Mouse (Mus musculus) cerebellum, postnatal 25 days (tissue): ENCODE data around the gene Tbx19.
A peak's percentile ranks its signal among the peaks of the same experiment; 100 is the strongest.

Experiments
- DNase-seq, 2 experiments: peaks; one replicate each; pipeline ENCODE4 v3.0.0; 2021; ENCODE audit warnings: mixed read lengths in 2 of 2

Gene Tbx19

DNA sequence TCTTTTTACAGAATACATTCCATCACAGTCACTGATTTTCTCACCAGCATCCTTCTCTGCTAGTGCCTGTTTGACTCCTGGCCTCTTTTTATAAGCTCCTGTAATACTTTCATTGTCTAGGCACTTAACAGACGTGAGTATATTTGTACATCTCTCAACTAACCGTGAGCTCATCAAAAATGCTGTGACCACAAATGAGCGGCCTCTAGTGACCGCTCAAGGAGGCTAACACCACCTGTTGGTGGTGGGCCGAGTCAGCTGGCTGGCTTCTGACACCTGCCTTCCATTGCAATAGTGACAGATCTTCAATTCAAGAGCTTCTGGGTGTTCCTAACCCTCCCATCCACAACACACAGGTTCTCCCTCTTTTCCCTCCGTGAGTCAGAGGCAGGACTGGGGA is 22.8 kb upstream of the Tbx19 start:
- no peak for DNase-seq

DNA sequence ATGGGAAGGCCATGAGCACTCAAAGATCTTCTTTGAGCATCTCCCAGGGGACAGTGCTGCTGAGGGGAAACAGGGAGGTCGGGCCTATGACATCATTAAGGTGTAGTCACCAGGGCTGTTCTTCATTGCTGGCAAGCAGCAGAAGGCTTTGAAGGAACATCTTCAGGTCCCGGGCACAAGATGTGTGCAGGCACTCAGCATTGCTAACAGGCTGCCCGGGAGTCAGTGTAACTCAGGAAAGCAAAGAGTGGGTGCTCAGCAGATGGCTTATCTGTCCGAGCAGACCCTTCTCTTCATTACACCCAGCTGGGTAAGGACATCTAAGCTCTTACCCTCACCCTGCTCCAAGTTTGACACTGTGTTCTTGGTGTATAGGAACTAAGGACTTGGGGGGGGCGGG is 18.7 kb upstream of the Tbx19 start:
- DNase-seq, result no peak

DNA sequence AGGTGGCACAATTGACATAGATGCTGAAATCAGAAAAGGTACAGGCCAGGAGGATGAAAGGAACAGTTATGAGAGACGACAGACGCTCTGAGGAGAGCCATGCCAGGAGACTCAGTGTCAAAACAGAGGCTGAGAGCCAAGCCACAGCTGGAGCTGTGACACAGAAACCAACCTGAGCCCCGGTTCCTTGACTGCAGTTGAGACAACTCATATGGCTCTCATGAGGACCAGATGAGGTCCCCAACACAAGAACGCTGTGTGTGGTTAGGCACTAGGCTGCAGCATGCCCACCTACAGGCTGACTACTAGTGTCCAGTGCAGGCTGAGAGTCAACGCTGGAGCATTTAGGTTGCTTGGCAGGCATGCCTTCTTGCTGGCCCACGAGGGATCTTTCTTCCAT is 17.5 kb upstream of the Tbx19 start:
- DNase-seq, result no peak

DNA sequence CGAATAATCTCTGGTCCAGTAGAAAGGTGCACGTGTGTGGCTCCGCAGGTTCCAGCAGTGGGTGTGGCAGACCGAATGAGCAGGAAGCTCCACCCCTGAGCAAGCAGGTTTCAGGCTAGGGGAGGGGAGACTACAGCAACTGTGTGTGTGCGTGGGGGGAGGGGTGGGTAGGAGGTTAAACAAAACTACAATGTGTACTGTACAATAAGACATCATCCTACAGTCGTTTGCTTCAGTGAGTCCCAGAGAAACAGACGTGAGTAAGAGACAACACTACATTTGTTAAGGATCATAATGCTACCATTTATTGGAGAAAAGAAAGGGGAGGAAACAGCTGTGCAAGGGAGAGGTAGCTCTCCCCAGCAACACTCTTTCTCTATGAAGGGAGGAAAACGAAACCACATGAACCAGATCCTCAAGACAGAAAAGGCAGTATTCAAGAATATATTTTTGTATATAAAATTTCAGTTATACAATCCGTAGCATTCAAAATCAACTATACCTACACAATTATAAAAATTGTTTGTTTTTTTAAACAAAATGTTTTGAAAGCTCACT is 13.6 kb upstream of the Tbx19 start:
- DNase-seq, result no peak

DNA sequence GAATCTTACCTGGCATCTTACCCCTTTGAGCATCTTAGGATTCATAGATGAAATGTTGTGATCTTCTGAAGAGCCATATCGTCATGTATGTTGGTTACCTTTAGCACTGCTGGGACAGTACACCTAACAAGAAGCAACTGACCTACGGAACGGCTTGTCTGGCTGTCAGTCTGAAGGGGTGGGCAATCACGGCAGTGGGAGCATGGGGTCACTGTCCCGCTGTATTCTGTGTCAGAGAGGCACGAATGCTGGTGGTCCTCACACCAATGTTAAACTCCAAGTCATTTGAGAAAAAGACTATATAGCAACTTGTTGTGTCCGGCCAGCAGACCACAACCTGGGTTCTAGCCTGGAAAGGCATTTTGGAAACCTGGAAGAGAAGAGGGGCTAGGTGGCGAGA is 10.7 kb upstream of the Tbx19 start:
- DNase-seq, result no peak

DNA sequence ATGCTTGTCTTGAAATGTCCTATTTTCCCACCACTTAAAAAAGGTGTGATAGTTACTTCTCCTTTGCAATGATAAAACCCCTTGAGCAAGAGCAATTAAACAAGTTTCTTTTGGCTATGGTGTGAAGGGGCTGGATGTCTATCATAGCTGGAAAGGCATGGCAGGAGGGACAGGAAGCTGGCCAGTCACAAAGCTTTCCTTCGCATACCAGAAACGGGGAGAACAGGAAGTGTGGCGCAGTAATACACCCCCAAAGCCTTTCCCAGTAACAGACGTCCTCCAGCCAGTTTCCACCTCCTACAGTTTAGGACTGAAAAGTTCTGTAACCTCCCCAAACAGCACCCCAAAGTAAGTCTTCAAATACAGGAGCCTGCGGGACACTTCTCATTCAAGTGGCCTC is 9.6 kb upstream of the Tbx19 start:
- no peak for DNase-seq

DNA sequence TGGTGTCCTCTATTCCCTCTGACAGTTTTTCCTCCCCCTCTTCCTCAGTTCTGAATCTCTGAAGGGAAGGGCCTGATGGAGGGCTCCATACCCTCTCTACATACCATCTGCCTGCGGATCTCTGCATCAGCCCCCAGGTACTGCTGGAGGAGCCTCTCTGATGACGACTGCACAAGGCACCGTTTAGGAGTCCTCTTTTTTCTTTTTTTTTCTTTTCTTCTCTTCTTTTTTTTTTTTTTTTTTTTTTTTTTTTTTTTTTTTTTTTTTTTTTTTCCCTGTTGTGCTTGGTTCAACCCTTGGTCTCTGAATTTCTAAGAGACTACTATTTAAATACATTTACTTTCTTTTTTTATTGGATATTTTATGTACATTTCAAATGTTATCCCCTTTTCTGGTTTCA is 8.9 kb upstream of the Tbx19 start:
- DNase-seq, result no peak

DNA sequence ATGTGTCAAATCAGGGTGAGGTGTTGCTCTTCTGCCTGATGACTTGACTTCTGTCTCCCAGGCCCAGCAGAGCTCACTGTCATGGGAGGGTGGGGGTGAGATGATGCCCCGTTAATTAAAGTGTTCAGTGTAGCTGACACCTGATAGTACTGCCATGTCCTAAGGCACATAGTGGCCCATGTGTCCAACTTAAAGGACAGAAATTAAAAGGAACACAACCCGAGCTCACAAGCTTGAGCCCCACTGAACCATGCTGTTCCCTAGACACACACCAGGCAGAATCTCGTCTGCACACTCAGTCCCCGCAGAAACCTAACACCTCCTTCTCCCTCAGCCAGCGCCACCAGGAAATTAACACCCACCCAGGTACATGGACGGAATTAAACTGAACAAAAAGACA is 4.3 kb upstream of the Tbx19 start:
- DNase-seq, result no peak

DNA sequence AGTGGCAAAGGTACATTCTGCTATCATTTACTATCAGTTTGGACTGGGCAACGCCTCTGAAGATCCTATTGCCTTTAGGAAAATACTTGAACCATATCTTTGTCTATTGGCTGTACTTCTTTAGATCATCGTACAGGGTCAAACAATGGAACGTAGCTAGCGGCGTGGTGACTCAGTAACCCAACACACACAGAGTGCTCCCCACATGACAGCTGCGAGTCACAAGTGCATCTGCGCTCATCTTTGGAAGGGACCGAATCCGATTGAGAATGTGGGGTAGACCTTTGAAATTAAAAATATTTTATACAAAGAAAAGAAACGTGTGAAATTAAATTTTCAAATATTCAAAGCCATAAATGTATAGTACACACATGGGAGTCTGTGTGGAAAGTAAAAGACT is 1.7 kb downstream of the Tbx19 start:
- no peak for DNase-seq

DNA sequence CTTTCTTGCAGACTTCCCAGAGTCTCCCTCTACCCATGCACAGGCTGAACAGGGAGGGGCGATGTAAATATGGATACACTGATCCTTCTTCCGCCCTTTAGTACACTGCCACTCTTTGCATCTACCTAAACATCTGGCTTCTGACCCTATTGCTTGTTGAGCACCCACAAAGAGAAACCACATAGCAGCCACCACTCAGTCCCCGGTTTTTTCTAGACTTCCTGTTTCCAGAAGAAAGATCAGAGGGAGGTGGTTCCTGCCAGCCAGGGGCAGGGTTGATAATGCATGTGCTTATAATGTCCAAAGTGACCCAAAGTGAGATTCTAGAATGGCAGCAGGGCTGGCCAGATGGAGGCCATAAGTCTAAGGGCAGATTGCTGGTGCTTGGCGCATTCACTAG is 6.4 kb downstream of the Tbx19 start:
- no peak for DNase-seq

DNA sequence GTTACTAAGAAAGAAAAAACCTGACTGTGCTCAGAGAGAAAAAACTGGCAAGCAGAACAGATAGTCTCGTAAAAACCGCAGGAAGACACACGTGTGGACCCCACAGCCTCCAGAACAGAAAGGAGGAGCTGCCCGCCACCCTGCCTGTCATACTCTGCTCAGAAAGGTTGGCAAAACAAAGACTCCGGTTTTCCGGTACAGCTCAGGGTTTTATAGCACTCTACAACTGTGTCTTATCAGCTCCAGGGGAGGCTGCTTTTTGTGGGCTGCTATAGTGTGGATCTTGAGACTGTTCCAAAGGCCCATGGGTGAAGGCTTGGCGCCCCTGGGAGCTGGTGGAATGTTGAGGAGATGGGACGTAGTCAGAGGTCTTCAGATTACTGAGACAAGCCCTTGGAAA is 9.4 kb downstream of the Tbx19 start:
- DNase-seq, result no peak

DNA sequence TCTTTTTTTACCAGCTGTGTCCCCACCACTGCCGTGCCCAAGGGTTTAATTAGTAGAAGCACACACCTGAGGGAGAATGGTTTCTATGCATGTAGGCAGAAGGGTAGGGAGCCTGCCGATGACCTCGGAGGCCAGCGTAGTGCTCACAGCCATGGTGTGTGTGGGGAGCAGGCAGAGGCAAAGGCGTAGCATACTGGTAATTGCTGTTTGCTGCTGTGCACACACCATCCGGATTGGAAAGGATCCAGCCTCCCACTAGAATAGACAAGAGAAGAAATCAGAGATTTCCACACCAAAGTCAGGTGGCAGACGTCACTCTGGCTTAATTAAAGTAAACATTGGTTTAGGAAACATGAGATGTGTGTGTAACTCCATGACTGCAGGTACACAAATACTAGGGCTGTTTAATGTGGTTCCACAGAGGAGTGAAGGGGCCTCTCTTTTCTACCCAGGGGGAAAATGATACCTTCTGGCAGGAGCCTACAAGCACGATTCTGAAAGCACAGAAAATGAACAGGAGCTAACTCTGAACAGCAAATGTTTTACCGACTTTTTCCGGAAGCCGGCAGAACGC is 18.1 kb downstream of the Tbx19 start:
- no peak for DNase-seq

DNA sequence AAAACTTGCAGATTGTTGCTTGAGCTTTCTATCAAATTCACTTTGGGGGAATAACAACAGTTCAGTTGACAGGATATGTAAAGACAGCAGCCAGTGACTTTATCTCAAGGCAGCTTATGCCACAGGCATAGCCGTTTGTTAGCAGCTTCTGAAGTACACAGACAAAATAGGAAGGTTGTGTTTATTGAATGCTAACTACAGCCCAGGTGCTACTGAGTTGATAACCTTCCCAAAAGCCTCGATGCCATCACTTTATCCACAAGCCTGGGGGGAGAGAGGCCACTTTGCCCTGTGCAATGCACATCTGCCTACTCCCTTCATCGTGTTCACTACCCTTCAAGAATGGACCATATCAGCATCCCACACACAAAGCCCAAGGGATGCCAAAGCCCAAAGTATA is 20.3 kb downstream of the Tbx19 start:
- no peak for DNase-seq

DNA sequence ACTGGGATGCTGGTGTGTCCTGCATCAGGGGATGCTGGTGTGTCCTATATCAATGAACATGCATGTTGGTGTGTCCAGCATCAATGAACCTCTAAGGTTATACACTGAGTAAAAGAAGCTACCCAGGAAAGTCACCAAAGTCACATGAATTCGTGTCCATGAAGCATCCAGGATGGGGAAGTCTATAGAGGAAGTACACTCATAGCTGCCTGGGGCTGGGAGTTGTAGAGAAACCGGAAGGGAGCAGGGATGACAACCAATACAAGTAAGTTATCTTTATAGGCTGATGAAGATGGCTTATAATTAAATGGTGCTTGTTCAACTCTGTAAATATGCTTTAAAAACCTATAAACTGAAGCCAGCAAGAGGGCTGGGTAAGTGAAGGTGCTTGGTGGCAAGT is 26.7 kb downstream of the Tbx19 start:
- no peak for DNase-seq

DNA sequence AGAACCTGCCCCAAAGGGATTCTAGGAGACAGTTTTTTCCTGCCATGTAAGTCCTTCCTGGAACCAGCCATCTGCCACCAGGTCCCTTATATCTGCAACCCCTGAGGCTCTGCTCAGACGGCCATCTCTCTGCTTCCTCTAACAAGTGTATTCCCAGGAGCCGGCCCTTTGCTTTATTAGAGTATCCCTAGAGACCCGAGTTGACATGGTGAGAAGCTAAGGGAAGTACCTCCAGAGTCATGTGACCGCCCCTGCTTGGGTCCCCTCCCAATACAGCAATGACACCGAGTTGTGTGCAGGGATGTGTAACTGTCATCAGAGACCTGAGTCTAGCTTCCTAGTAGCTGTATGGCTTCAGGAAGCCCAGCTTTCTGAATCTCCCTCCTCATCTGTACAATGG is 27.3 kb downstream of the Tbx19 start:
- DNase-seq, result no peak

DNA sequence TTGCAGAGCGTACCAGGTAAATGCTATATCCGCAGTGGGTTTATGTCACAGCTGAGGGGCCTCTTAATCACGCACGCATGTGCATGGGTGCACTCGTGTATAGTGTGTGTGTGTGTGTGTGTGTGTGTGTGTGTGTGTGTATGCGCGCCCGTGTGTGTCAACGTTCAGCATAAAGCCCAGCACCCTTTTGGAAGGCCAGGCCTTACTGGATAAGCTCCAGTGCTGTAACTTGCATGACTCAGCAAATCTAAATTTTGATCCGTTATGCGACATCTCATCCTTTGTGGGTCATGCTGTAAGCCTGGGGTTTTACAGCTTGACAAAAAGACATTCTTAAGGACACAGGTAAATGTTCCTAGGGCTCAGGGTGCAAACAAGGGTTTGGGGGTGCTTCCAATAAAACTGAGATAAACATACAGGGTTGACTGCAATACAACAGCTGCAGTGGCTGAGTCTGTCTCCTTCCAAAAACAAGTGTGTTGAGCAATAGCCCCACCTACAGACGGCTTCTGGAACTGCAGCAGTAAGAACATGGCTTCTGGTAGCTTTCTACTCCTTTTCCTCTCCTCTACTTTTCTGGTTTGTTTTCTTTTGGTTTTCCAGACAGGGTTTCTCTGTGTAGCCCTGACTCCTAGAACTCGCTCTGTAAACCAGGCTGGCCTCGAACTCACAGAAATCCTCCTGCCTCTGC is 28.2 kb downstream of the Tbx19 start:
- DNase-seq, result peak; percentile 69 to 79

DNA sequence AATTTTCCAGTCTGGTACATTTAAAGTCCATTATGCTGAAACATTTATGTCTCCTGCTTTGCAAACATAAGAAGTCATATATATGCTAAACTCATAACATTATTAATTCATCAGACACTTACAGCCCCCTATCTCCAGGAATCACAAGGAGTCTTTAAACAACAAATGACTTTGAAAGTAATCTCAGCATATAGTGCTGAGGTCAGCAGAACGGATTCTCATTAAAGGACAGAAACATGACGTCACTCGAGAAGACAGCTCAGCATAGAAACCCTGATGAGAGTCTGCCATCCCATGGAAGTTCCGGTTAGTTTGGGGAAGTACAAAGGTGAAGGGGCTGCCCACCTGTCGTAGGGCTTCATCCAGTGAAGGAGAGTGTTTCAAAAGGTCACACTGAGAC is 31.0 kb downstream of the Tbx19 start:
- DNase-seq, result no peak

DNA sequence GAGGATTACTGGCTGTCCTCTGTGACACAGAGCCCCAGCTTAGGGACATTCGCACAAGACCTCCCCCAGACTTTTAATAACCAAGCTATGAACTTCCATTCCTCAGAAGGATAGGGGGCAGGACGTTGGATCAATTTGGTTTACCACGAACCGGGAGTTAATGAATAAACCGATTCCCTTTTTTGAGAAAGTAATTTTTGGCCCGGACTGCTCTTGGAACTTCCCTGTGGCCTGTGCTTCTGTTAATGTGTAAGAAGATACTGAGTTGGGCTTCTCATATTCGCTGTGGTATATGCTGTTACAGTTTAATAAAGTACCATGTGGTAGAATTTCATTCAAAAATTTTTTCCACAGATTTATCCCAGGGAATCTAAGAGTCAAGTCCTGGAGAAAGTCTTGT is 39.5 kb downstream of the Tbx19 start:
- DNase-seq, result no peak

DNA sequence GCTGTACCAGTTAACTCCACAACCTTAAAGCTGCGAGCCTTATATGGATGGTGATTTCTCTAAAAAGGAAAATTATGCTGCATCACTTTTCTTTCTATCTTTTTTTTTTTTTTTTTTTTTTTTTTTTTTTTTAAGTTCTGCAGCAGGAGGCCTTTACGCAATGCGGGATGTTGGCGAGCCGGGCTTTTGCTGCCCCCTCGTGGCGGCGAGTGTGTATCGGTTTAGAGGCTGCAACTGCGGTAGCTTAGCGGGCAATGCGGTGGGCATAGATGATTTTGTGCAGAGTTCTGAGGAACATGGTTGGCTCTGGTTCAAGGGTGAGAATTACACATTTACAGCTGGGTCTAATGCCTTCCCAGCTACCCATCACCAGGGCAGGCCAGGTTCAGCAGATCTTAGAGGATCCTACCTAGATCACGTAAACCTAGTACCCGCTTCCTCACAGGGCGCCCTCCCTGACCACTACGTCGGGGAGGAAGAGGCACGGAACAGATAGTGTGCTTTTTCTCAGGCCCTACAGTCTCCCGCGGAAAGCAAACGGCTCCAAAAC is 40.1 kb downstream of the Tbx19 start:
- peak; percentile 87 to 93 for DNase-seq

DNA sequence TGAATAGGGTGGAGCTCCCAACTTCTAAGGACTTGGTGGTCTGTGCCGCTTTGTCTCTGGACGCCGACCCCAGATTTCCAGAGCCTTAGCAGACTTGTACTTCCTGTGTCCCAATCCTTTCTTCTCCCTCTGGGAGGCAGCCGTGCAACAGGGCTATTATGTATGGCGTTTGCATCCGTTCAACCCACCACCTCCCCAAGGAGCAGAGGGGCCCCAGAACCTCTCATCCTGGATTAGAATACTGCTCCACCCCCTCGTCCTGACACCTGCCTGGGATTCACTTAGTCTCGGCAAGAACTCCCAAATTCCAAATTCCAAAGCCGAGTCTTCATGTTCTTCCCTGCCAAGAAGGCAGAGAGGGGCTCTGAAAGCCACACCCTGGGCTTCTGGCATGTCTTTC is 40.8 kb downstream of the Tbx19 start:
- DNase-seq, result peak; percentile 11 to 20

DNA sequence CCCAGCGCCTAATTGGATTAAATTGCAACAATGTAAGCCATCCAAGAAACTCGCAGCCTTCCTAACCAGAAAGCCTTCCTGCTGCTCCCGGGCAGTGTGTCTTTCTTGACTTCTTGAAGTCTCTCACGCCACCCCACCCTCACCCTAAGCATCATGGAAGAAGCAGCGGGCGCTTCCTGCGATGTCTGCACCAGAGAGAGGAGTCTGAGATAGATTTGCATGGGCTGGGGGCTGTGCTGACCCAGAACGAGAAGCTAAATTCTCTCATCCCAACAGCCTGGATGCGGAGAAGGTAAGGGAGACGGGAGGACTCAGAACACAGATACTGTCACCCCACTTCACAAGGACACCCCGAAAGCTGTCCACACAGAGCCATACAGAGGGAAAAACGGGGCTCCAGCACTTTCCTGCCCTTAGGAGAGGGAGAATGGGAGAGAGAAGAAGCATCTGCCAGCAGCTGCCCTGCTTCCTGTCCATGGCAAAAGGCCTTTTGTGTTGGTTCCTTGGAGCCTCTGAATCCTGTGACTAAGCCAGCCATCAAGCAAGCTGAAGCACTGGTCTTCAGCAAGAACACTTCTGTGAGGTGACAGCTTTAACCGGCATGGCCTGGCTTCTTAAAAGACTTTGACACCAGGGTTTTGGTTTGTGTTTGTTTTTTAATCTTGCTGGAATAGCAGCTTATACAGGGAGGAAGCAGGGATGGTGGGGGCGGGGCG is 41.4 kb downstream of the Tbx19 start:
- DNase-seq, result no peak

DNA sequence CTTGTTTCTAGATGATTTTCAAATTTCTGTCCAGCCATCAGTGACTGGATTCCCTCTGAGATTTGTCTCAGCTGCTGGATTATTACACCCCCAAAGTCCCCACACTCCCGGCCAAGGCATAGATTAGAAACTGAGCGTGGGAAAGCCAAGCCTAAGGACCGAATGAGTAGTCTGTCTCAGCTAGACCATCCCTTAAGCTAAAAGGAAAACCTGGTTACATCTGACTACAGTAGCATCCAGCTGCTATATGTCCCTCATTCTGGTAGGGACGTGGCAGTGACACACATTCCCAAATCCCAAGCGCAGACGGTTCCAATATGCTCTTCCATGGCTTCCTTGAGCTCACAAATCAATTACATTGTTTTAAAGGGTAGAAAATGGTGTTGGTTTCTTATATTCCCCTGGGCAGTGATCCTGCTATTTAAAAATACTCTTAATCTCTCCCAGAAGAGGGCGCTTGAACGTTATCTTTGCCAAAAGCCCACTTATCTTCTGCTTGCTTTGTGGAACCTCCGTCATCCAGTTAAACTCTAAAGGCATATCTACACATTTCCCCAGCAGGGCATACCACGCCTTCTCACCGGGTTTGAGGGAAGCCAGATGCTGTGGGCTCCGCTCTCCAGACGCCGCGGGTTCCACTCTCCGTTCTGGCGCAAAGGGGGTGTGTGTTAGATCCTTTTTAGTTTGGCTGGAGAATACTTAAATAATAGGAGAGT is 46.0 kb downstream of the Tbx19 start:
- DNase-seq, result no peak

DNA sequence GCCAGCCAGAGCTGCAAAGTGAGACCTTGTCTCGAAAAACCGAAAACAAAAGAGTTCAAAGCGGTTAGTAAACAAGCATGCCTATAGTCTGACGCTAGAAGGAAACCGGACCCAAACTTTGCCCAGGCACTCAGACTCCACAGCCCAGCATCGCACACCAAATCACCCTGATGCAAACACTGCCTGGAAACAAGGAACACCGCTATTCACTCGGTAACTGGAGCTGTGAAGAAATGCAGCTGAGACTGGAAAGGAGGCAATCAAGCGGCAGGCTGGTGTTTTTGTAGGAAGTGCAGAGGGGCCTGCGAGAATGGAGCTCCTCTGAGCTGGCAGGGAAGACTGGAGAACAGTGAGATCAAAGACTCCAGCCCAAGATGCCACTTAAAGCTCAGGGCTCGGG is 46.9 kb downstream of the Tbx19 start:
- no peak for DNase-seq
